Mouse (Mus musculus): Measurements from ENCODE around the gene Mmp27. TPM values are rescaled to one million over a fixed set of nuclear protein-coding genes. Genes with fewer than 3 reads are reported as not detected.

Mmp27 gene
- under 1 TPM in 1 of 2 experiments, not detected in 1; 0.70 TPM for total RNA-seq (2021)
- long read RNA-seq, experiment 1 = 0 reads
- long read RNA-seq, experiment 2 = 0 reads

GRCm38 (mm10) chr9:7571162-7571561 lies at the start of gene Mmp27:
Gene Mmp27 (plus strand): TSS chr9:7571396.
- no peak for DNase-seq

- no peak for DNase-seq
Measured at GRCm38 (mm10) chr9:7526255-7526940, 44.8 kb upstream of the Mmp27 start.

- no peak for DNase-seq
Measured at GRCm38 (mm10) chr9:7542763-7543162, 28.4 kb upstream of the Mmp27 start.

- DNase-seq = no peak
Measured at GRCm38 (mm10) chr9:7544923-7545457, 26.2 kb upstream of the Mmp27 start.

DNA sequence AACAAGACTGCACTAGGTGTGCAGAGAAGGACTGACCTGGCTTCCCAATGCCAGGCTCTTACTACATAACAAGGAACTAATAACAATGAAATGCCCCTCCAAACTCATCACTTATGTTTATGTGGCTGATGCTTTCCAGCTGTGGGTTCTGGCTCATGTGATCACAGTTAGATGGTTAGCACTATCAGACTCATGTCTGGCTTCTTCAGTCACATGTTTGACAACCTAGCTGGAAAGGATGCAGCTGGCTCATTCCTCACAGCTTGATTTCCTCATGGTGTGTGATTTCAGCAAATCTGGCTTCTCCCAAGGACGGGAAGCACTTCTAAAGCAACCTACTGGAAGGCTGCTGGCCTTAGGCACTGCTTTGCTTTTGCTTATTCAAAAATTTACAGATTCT lies 25.7 kb upstream of the Mmp27 start:
- no peak for DNase-seq

GRCm38 (mm10) chr9:7545920-7546319 lies 25.3 kb upstream of the Mmp27 start:
- no peak for DNase-seq

- DNase-seq = no peak
Measured at GRCm38 (mm10) chr9:7551943-7552342, 19.3 kb upstream of the Mmp27 start.

DNA sequence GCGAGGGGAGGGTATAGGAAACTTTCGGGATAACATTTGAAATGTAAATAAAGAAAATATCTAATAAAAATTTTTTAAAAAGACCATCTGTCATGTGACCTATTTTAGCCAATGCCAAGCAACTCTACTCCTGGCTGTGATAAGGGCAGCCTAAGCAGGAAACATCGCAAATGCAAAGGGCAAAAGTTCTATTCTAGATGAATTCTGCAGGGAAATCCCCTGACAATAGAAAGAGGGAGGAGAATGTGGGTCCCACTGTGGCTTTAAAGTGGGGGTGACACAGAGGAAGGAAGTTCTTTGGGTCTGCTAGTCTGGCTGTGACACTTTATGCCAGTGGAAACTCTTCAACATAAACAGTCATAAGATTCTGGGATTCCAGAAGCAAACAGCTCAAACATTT lies 17.7 kb upstream of the Mmp27 start:
- DNase-seq = no peak

DNA sequence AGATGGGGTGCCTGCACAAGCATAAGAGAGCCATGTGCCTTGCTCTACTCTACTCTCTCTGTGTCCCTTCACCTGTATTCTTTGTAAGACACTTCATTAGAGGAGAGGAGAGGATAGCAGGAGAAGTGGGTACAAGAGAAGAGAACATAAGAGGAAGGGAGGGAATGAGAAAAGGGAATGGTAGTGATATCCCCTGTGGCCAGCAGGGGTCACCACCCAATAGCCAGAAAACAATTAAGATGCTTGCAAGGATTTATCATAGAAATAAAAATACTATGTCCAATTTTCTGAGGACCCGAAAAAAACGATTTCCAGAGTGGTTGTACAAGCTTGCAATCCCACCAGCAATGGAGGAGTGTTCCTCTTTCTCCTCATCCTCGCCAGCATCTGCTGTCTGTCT lies 16.8 kb upstream of the Mmp27 start:
- DNase-seq = no peak

DNA sequence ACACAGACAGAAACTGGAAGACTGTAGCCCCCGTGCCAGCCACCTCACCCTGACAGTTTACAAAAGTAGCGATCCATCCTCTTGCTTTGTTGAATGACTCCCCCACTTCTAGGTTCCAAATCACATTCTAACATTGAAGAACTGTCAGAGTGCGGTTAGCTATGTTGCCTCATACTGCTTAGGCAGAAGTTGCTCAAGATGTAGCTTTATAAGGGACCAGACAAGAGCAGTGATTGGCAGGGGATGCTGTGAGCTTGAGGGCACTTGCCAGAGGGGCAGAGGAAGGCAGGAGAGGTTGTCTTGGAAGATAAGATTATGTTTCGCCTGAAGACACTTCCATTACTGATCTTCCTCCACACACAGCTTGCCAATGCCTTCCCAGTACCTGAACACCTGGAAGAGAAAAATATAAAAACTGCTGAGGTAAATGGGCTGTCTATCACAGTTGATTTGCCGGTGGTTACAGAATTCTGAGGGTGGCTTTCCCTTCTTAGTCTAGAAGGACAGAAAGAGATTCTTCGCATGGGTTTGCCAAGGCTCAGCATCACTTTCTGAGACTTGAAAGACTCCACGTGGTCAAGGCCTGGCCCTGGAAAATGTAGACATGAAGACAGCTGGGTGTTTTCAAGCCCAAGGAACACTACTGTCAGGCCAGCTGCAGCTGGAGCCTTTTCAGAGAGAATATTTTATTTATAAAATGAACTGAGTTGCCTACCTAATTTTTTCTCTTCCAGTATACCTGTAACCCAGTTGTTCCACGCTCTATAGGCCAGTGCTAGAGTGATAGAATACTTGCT lies 12.8 kb upstream of the Mmp27 start, which contains the start of gene Mmp8:
Mmp8 (plus strand) TSS at position 236 of the 797 bp plus-strand sequence.
- DNase-seq = no peak

DNA sequence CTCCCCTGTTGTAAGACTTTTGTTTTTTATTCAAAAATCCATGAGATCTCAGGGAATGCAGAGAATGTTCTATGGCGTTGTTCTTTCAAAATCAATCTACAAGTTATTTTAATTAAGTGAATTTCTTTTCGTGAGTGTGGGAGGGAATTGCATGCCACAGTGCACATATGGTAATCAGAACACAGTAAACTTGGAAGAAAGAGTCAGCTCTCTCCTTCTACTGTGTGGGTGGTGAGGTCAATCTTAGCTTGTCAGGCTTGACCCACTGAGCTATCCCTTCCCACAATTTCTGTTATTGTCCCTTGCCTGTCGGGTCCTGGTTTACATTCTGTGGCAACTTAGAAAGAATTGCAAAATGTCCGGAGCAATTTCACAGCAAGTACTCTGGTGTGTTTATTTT lies 11.2 kb upstream of the Mmp27 start:
- DNase-seq = no peak

GRCm38 (mm10) chr9:7567376-7567775 lies 3.8 kb upstream of the Mmp27 start:
- DNase-seq = no peak

DNA sequence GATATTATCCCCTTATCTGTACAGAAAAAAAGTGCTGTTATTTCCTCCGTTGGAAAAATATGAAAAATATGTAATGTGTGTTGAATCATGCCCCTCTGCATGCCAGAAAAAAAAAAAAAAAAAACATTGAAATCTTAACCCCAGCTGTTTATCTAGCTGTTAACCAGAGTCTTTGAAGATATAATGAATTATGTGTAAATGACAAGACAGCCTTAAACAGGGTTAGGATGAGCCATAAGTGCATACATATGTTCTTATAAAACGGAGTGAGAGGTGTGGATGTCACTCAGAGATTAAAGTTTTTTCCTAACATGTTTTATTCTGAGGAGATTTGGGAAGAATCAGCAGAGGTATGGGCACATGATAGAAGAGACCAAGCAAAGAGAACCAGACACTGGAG lies 3.3 kb upstream of the Mmp27 start:
- no peak for DNase-seq

DNA sequence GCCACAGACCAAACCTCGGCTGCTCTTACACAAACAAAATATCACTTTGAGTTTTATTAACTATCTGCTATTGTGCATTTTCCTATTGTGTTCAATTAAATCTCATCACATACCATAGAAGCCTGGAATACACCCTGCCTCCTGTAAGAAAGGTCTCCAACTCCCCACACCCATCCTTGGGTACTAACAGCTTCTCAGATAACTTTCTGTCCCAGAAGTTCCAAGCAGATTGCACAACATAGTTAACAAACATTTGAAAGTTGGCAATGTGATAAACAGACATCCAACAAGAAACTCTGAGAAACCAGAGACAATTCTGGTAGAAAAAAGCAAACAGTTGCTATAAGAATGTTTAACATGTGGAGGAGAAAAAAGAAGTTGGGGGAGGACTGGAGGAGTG lies 711 bp upstream of the Mmp27 start:
- DNase-seq = no peak

- no peak for DNase-seq
Measured at GRCm38 (mm10) chr9:7572188-7572587, 992 bp downstream of the Mmp27 start.

GRCm38 (mm10) chr9:7572663-7573308 lies 1.6 kb downstream of the Mmp27 start:
- no peak for DNase-seq

DNA sequence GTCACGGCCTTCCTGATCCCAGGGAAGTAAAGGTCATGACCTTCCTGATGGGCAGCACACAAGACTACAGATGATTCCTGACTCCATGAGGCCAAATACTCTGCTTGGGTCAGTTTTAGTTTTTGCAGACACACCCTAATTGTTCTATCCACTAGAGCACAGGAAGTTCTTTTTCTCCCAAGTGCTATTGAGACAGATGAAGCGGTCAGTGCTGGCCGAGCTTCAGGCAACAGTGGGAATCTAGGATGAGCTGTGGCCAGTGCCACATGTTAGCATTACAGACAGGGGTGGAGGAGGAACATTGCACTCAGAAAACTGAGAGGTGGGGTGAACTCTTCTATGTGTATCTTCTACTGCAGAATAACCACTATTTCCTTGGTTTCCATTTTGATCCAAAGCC lies 4.3 kb downstream of the Mmp27 start:
- DNase-seq = peak; percentile 40

- DNase-seq = no peak
Measured at GRCm38 (mm10) chr9:7577371-7577770, 6.2 kb downstream of the Mmp27 start.

DNA sequence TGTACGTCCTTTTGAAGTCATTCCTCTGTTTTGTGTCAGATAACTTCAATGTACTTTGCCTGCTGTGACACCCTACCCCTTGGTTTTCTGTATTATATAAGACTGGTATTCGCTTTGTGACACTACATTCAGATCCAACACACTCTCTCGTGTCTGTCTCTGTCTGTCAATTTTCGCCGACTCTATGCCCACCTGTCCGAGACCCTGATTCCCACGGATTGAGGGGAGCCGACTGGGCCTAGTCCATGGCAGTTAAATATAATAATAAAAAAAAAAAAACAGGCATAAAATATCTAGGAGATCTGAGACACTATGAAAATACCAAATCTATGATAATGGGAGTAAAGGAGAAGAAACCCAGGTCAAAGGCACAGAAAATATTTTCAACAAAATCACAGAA lies 18.9 kb downstream of the Mmp27 start:
- DNase-seq = no peak

DNA sequence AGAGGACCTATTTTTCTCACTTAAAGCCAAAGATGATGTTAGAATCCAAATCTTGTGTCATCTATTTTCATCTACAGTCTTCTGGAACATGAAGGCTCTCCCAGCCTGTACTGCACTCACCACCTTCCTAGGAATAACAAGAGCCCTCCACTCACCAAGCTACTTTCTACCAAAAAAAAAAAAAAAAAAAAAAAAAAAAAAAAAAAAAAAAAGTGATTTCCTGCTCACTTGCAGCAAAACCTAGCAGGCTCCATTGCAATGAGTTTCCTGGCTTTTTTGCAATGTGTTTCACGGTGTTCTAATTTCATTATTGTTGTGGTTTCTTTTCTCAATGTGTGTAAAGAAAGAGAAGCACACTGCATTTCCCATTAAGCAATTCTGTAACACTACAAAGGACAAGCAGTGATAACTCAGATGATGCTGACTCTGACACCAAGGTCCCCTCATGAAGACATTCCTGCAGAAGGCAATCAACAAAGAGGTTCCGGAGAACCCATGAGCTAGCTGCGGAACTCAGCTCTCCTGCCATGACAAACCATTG lies 22.1 kb downstream of the Mmp27 start:
- no peak for DNase-seq

GRCm38 (mm10) chr9:7594816-7595540 lies 23.8 kb downstream of the Mmp27 start:
- DNase-seq = peak; percentile 77

Measured in gastrocnemius, postnatal 25 days (tissue).